Mouse (Mus musculus): Measurements from ENCODE around the gene Olfr316. TPM values are rescaled to one million over a fixed set of nuclear protein-coding genes. Genes with fewer than 3 reads are reported as not detected.
"Not testable (repeated sequence)": the region's sequence is repeated elsewhere in the genome, so short reads cannot be mapped to it uniquely, and the experiment has no call there.

Olfr316 gene
- not detected in 2 replicates for polyA plus RNA-seq (2015; fragmentation: Nextera tagmentation; extraction: Ambion mirVana)

- ATAC-seq (ENCODE audit: low FRiP score, low read depth), result no peak
- no peaks in the 10 kb centered on the region for H3K9me3 ChIP-seq
These were observed at the start of gene Olfr316 for GRCm38 (mm10) chr11:58752434-58752833. Gene Olfr316 (plus strand): TSS chr11:58752734.

GRCm38 (mm10) chr11:58709086-58709485 lies 43.4 kb upstream of the Olfr316 start:
- H3K27ac ChIP-seq, result no peak overlapping the region
- no peaks in the 10 kb centered on the region for H3K27me3 ChIP-seq
- no peaks in the 10 kb centered on the region for H3K4me1 ChIP-seq
- H3K36me3 ChIP-seq, result no peaks in the 10 kb centered on the region
- no peak overlapping the region for H3K9ac ChIP-seq
- WGBS, result 82% methylated on average over 11 of the region's 11 CpGs
- H3K9me3 ChIP-seq, result no peaks in the 10 kb centered on the region
- no peak overlapping the region for H3K4me2 ChIP-seq (replicated peaks)
- H3K4me3 ChIP-seq, result no peak overlapping the region
- no peak for ATAC-seq (ENCODE audit: low FRiP score, low read depth)

More at GRCm38 (mm10) chr11:58752434-58752833, at the start of gene Olfr316:
- H3K4me1 ChIP-seq, result no peaks in the 10 kb centered on the region
- H3K4me2 ChIP-seq (replicated peaks), result no peak within 1 kb of the TSS
- no peak within 1 kb of the TSS for H3K27ac ChIP-seq
- H3K9ac ChIP-seq, result no peak within 1 kb of the TSS
- H3K36me3 ChIP-seq, result no peaks in the 10 kb centered on the region
- no peak within 1 kb of the TSS for H3K4me3 ChIP-seq
- no peaks in the 10 kb centered on the region for H3K27me3 ChIP-seq
- WGBS, result 89% methylated on average over 2 of the region's 2 CpGs

DNA sequence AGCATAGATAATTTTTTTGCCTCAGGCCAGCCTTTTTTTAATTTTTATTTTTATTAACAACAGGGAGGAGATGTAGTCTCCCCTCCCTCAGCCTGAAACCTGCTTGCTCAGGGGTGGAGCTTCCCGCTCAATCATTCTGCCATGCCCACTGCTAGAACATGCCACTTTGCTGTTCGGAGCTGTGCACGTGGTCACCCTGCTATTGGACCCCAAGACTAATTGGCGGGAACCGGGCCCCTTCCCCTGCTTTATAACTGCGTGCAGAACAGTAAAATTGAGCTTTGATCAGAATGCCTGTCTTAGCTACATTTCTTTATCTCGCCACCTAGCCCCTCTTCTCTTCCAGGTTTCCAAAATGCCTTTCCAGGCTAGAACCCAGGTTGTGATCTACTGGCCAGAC lies 34.8 kb upstream of the Olfr316 start:
- H3K9ac ChIP-seq; ATAC-seq (ENCODE audit: low FRiP score, low read depth): not testable (repeated sequence)
- WGBS, result 92% methylated on average over 7 of the region's 7 CpGs

GRCm38 (mm10) chr11:58719701-58720100 lies 32.8 kb upstream of the Olfr316 start:
- no peak overlapping the region for H3K9ac ChIP-seq
- H3K4me2 ChIP-seq (replicated peaks), result no peak overlapping the region
- whole genome bisulfite sequencing, result 77% methylated on average over 4 of the region's 4 CpGs
- H3K27ac ChIP-seq, result no peak overlapping the region
- no peaks in the 10 kb centered on the region for H3K4me1 ChIP-seq
- H3K9me3 ChIP-seq, result no peaks in the 10 kb centered on the region
- ATAC-seq (ENCODE audit: low FRiP score, low read depth), result no peak
- H3K36me3 ChIP-seq, result no peaks in the 10 kb centered on the region
- no peaks in the 10 kb centered on the region for H3K27me3 ChIP-seq
- no peak overlapping the region for H3K4me3 ChIP-seq

More for the DNA sequence above, 34.8 kb upstream of the Olfr316 start:
- not testable (repeated sequence) for H3K36me3 ChIP-seq; H3K9me3 ChIP-seq; H3K4me1 ChIP-seq; H3K4me3 ChIP-seq; H3K27ac ChIP-seq; H3K4me2 ChIP-seq (replicated peaks); H3K27me3 ChIP-seq

- Histone ChIP-seq H3K4me3 (no peak within 1 kb of the TSS), H3K4me2 (replicated peaks) (no peak within 1 kb of the TSS), H3K4me1 (no peaks in the 10 kb centered on the region), H3K9me3 (no peaks in the 10 kb centered on the region), H3K36me3 (no peaks in the 10 kb centered on the region), H3K9ac (no peak within 1 kb of the TSS), H3K27me3 (no peaks in the 10 kb centered on the region), H3K27ac (no peak within 1 kb of the TSS)
- ATAC-seq (ENCODE audit: low FRiP score, low read depth), result no peak
These were observed 28.6 kb upstream of the Olfr316 start, which contains the start of gene Olfr318 for GRCm38 (mm10) chr11:58723914-58724313. Gene Olfr318 (minus strand): TSS chr11:58724014.

DNA sequence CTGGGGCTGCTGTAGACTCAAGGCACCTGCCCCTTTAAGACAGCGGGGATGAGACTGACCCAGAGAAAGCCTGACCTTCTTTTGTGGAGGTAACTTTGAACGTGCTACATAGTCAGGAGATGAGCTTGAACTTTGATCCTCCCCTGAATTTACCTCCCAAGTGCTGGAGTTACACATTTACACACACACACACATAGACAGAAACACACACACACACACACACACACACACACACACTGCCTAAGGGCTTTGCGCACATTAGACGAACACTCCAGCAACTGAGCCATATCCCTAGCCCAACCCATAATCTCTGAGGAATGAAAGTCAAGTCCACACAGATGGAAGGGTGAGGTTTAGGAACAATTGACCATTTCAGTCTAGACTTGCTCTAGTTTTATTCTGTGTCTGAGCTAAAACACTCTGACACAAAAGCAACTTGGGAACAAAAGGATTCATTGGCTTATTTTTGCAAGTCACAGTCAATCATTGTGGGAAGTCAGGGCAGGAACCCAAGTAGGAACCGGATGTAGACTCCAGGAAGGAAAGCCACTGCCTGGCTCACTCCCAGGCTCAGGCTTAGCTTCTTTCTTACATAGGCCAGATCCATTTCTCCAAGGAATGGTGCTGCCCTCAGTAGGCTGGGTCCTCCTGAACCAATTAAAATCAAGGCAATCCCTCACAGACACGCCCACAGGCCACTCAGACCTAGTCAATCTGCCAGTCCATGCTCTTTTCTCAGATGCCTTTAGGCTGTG lies 24.5 kb upstream of the Olfr316 start:
- not testable (repeated sequence) for ATAC-seq (ENCODE audit: low FRiP score, low read depth); H3K9ac ChIP-seq; H3K36me3 ChIP-seq; H3K27me3 ChIP-seq; H3K4me2 ChIP-seq (replicated peaks); H3K9me3 ChIP-seq; H3K4me1 ChIP-seq; H3K4me3 ChIP-seq; H3K27ac ChIP-seq
- 81% methylated on average over 6 of the region's 6 CpGs for WGBS

- no peak for ATAC-seq (ENCODE audit: low FRiP score, low read depth)
- no peaks in the 10 kb centered on the region for H3K9me3 ChIP-seq
- 61% methylated on average over 3 of the region's 3 CpGs for WGBS
These were observed 19.2 kb upstream of the Olfr316 start for GRCm38 (mm10) chr11:58733372-58733771.

GRCm38 (mm10) chr11:58738792-58739262 lies 13.7 kb upstream of the Olfr316 start, which contains the start of gene Olfr317:
Gene Olfr317 (minus strand): TSS chr11:58739212.
- no peak within 1 kb of the TSS for H3K4me3 ChIP-seq
- no peak within 1 kb of the TSS for H3K9ac ChIP-seq
- H3K27ac ChIP-seq, result no peak within 1 kb of the TSS
- no peaks in the 10 kb centered on the region for H3K27me3 ChIP-seq
- no peak for ATAC-seq (ENCODE audit: low FRiP score, low read depth)
- no peaks in the 10 kb centered on the region for H3K9me3 ChIP-seq
- H3K4me1 ChIP-seq, result no peaks in the 10 kb centered on the region
- no peaks in the 10 kb centered on the region for H3K36me3 ChIP-seq
- H3K4me2 ChIP-seq (replicated peaks), result no peak within 1 kb of the TSS
- 66% methylated on average over 4 of the region's 4 CpGs for WGBS

More at GRCm38 (mm10) chr11:58733372-58733771, 19.2 kb upstream of the Olfr316 start:
- Histone ChIP-seq H3K9ac (no peak overlapping the region), H3K4me3 (no peak overlapping the region), H3K27me3 (no peaks in the 10 kb centered on the region), H3K27ac (no peak overlapping the region), H3K4me2 (replicated peaks) (no peak overlapping the region), H3K36me3 (no peaks in the 10 kb centered on the region), H3K4me1 (no peaks in the 10 kb centered on the region)

- 78% methylated on average over 18 of the region's 18 CpGs for WGBS
- not testable (repeated sequence) for ATAC-seq (ENCODE audit: low FRiP score, low read depth); H3K27me3 ChIP-seq; H3K9ac ChIP-seq; H3K36me3 ChIP-seq; H3K27ac ChIP-seq; H3K9me3 ChIP-seq; H3K4me1 ChIP-seq; H3K4me2 ChIP-seq (replicated peaks); H3K4me3 ChIP-seq
These were observed 1.4 kb upstream of the Olfr316 start for GRCm38 (mm10) chr11:58751096-58751495.

DNA sequence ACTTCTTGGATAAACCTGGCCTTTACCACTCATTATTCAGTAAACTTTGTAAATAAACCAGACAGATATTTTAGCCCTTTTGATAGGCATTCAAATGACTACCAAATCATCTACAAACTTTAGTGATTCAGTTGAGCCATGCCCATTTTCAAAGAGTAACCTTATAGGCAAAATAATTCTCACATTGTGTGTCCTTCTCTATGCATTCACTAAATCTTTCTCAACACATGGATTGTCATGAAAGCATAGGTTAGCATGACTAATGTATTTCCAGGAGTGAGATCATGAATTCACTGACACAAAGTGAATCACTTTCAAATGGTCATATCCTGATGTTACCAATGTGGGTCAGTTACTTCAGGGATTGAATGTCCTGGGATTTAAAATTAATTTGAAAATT lies 20.4 kb downstream of the Olfr316 start, which contains the start of gene Olfr315:
TSS of gene Olfr315 (plus strand) at position 301 of the 400 bp plus-strand sequence.
- no peak within 1 kb of the TSS for H3K4me3 ChIP-seq
- no peak within 1 kb of the TSS for H3K4me2 ChIP-seq (replicated peaks)
- no peak within 1 kb of the TSS for H3K27ac ChIP-seq
- H3K9me3 ChIP-seq, result no peaks in the 10 kb centered on the region
- no peaks in the 10 kb centered on the region for H3K36me3 ChIP-seq
- no peaks in the 10 kb centered on the region for H3K27me3 ChIP-seq
- no peaks in the 10 kb centered on the region for H3K4me1 ChIP-seq
- ATAC-seq (ENCODE audit: low FRiP score, low read depth), result no peak
- no peak within 1 kb of the TSS for H3K9ac ChIP-seq

DNA sequence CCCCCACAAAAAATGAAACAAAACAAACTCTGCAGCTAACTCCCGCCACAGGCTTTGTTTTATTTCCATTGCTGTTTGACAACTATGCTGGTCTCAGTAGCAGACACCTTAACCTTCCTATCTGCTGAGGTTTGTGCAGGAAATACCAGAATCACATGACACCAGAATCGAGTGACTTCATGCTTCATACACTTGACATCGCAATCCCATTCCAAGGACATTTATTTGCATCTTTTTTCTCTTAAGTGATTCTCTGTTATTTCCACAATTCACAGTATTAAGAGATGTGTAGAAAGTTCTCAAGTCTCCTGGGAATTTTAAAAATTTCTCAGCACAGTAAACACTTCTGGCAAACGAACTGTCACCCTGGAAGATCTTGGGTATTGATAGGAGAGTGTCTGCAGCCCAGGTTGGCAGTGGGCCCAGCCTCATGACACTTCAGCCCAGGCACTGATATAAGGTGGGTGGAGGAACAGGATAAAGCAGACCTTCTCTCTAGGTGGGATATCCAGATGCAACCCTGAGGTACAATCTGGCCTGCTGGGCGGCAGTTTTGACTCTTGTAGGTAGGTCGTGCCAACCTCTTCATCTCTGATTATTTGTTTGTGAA lies 30.1 kb downstream of the Olfr316 start, which contains the start of gene Olfr314:
TSS of gene Olfr314 (plus strand) at position 473 of the 610 bp plus-strand sequence.
- Histone ChIP-seq H3K9me3 (no peaks in the 10 kb centered on the region), H3K4me2 (replicated peaks) (no peak within 1 kb of the TSS), H3K36me3 (no peaks in the 10 kb centered on the region), H3K4me1 (no peaks in the 10 kb centered on the region), H3K27ac (no peak within 1 kb of the TSS), H3K9ac (no peak within 1 kb of the TSS), H3K4me3 (no peak within 1 kb of the TSS), H3K27me3 (no peaks in the 10 kb centered on the region)
- no peak for ATAC-seq (ENCODE audit: low FRiP score, low read depth)
- 82% methylated on average over 6 of the region's 6 CpGs for WGBS

- Histone ChIP-seq H3K4me2 (replicated peaks) (no peak overlapping the region), H3K36me3 (no peaks in the 10 kb centered on the region), H3K9ac (no peak overlapping the region), H3K4me3 (no peak overlapping the region), H3K4me1 (no peaks in the 10 kb centered on the region), H3K27me3 (no peaks in the 10 kb centered on the region), H3K27ac (no peak overlapping the region), H3K9me3 (no peaks in the 10 kb centered on the region)
- ATAC-seq (ENCODE audit: low FRiP score, low read depth), result no peak
- WGBS, result 86% methylated on average over 2 of the region's 2 CpGs
These were observed 31.6 kb downstream of the Olfr316 start for GRCm38 (mm10) chr11:58784182-58784581.

Measured in limb, embryonic 13.5 days (tissue).